Mouse (Mus musculus) layer of hippocampus, adult 8-10 months (tissue): ENCODE measurements around the gene Nrde2. TPM values are rescaled to one million over a fixed set of nuclear protein-coding genes. Genes with fewer than 3 reads are reported as not detected.
"Not testable (repeated sequence)": the region's sequence is repeated elsewhere in the genome, so short reads cannot be mapped to it uniquely, and the experiment has no call there.

Experiments
- DNase-seq, 2 experiments: peaks; one replicate each; pipeline ENCODE4 v3.0.0; 2022; ENCODE audit warnings: low spot score in 2 of 2
- total RNA-seq, 4 experiments: library from RNA; stranded (reverse); gene quantifications; 2 replicates each; pipeline ENCODE4 v1.2.4; 2022

The Nrde2 gene
- 10 to 100 TPM; 16.5 to 21.9 (median 18.1) TPM for total RNA-seq

- peak; percentile 89 to 92 for DNase-seq
Observed at GRCm38 (mm10) chr12:100159261-100159975, at the start of gene Nrde2. Gene Nrde2, minus strand, starts transcription at chr12:100159653.

- no peak for DNase-seq
Observed at GRCm38 (mm10) chr12:100206926-100207325, 47.5 kb upstream of the Nrde2 start.

- no peak for DNase-seq
Observed at GRCm38 (mm10) chr12:100206521-100206920, 47.1 kb upstream of the Nrde2 start.

GRCm38 (mm10) chr12:100205156-100205555 is 45.7 kb upstream of the Nrde2 start:
- peak in 1 of 2 experiments; percentile 3 for DNase-seq

GRCm38 (mm10) chr12:100203759-100204158 is 44.3 kb upstream of the Nrde2 start:
- peak in 1 of 2 experiments; percentile 5 for DNase-seq

GRCm38 (mm10) chr12:100201838-100202237 is 42.4 kb upstream of the Nrde2 start:
- DNase-seq: peak; percentile 92 to 98

GRCm38 (mm10) chr12:100201363-100201711 is 41.9 kb upstream of the Nrde2 start:
- DNase-seq: peak in 1 of 2 experiments; percentile 1

GRCm38 (mm10) chr12:100200645-100201362 is 41.4 kb upstream of the Nrde2 start:
- peak; percentile 46 to 69 for DNase-seq

GRCm38 (mm10) chr12:100199891-100200644 is 40.6 kb upstream of the Nrde2 start:
- peak; percentile 46 to 76 for DNase-seq

- peak; percentile 78 to 91 for DNase-seq
Observed at GRCm38 (mm10) chr12:100198967-100199660, 39.7 kb upstream of the Nrde2 start, which contains the start of gene Calm1. Gene Calm1, plus strand, starts transcription at chr12:100199435.

GRCm38 (mm10) chr12:100196786-100197185 is 37.3 kb upstream of the Nrde2 start:
- no peak for DNase-seq

GRCm38 (mm10) chr12:100194181-100194580 is 34.7 kb upstream of the Nrde2 start:
- no peak for DNase-seq

- DNase-seq: no peak
Observed at GRCm38 (mm10) chr12:100190802-100191201, 31.3 kb upstream of the Nrde2 start.

GRCm38 (mm10) chr12:100187756-100188430 is 28.4 kb upstream of the Nrde2 start:
- DNase-seq: no peak

- peak; percentile 100 for DNase-seq
Observed at GRCm38 (mm10) chr12:100187013-100187755, 27.7 kb upstream of the Nrde2 start.

GRCm38 (mm10) chr12:100186376-100186775 is 26.9 kb upstream of the Nrde2 start:
- DNase-seq: no peak

GRCm38 (mm10) chr12:100185897-100186296 is 26.4 kb upstream of the Nrde2 start:
- DNase-seq: no peak

- not testable (repeated sequence) for DNase-seq
Observed at GRCm38 (mm10) chr12:100184976-100185375, 25.5 kb upstream of the Nrde2 start.

GRCm38 (mm10) chr12:100183970-100184369 is 24.5 kb upstream of the Nrde2 start:
- DNase-seq: no peak

- no peak for DNase-seq
Observed at GRCm38 (mm10) chr12:100182676-100183075, 23.2 kb upstream of the Nrde2 start.
